ENCODE assay signal across 8 mouse cellular contexts in the genomic region with DNA sequence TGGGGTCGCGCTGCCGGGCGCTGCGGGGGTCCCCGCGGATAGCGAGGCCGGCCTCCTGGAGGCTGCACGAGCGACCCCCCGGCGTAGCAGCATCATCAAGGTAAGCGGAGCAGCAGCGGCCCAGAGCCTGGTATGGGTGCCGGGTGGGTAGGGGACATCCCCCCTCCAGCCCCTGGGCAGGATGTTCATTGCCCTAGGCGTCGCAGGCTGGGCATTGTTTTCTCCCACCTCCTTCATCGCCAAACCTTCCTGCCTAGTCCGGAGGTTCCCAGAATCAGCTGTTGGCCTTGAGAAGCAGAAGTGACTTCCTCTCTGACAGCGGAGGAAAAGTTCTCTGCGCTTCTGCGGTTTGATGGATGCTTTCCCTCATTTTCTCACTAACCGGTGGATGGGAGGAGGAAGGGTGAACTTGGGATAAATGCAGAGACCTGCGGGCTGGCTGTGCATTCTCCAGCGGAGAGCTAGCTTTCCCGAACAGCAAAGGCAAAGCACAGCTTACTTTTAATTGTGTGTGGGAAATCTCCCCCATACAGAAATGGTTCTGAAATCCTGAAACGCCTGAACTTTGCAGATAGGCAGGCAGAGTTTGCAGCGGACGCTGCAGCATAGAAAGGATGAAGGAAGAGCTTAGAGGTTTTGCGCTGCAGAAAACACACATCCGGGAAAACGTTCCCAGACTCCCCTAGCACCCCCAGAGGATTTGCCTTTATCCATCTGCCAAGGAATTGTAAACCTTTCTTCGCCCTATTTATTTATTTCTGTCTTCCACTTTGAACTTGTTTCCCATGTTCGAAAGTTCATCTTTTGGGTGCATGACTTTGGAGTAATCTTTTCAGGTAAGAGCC. TPM values are rescaled to one million over a fixed set of nuclear protein-coding genes. Genes with fewer than 3 reads are reported as not detected.
A peak's percentile ranks its signal among the peaks of the same experiment; 100 is the strongest.
DNase-seq lines count a peak whose midpoint lies in the region; ATAC-seq lines count a peak whose summit lies in the region.

No protein-coding gene starts in this region.

- peaks cover 18% of the 10 kb centered on the region for H3K4me1 ChIP-seq in forebrain, embryonic 16.5 days (replicated peaks; ENCODE audit: control insufficient read depth, insufficient read depth, low read length)
- H3K4me1 ChIP-seq in limb, embryonic 13.5 days: peaks cover 15% of the 10 kb centered on the region
- peaks cover 26% of the 10 kb centered on the region for H3K4me1 ChIP-seq in midbrain, embryonic 15.5 days

- H3K4me3 ChIP-seq in forebrain, embryonic 16.5 days (replicated peaks; ENCODE audit: low read length): peak overlapping the region; percentile 85
- H3K4me3 ChIP-seq in limb, embryonic 13.5 days: peak overlapping the region; percentile 67
- peak overlapping the region; percentile 89 for H3K4me3 ChIP-seq in midbrain, embryonic 15.5 days

- peak overlapping the region; percentile 81 for H3K9ac ChIP-seq in forebrain, embryonic 16.5 days (replicated peaks; ENCODE audit: low read depth, low read length)
- peak overlapping the region; percentile 75 for H3K9ac ChIP-seq in limb, embryonic 13.5 days
- peak overlapping the region; percentile 78 for H3K9ac ChIP-seq in midbrain, embryonic 15.5 days

- H3K9me3 ChIP-seq in forebrain, embryonic 16.5 days (ENCODE audit: control insufficient read depth, low read length): no peaks in the 10 kb centered on the region
- H3K9me3 ChIP-seq in limb, embryonic 13.5 days: no peaks in the 10 kb centered on the region
- H3K9me3 ChIP-seq in midbrain, embryonic 15.5 days: no peaks in the 10 kb centered on the region

- 3% methylated on average over 35 of the region's 35 CpGs for WGBS in forebrain, embryonic 16.5 days
- 2% methylated on average over 35 of the region's 35 CpGs for WGBS in limb, embryonic 13.5 days
- WGBS in midbrain, embryonic 15.5 days: 3% methylated on average over 35 of the region's 35 CpGs

- no peaks in the 10 kb centered on the region for H3K36me3 ChIP-seq in forebrain, embryonic 16.5 days (ENCODE audit: control insufficient read depth, insufficient read depth)
- H3K36me3 ChIP-seq in limb, embryonic 13.5 days: no peaks in the 10 kb centered on the region
- no peaks in the 10 kb centered on the region for H3K36me3 ChIP-seq in midbrain, embryonic 15.5 days (replicated peaks)

- peak; percentile 3; the same call in 1 of the 2 replicates for ATAC-seq in forebrain, embryonic 16.5 days
- peak; percentile 2 for ATAC-seq in inflammation-experienced regulatory T-cells, adult 6 months
- no peak for ATAC-seq in limb, embryonic 13.5 days (ENCODE audit: low FRiP score, low read depth)
- peak; percentile 40 for ATAC-seq in midbrain, embryonic 15.5 days (replicated peaks)

- peak overlapping the region; percentile 77 for H3K27ac ChIP-seq in forebrain, embryonic 16.5 days (ENCODE audit: low read length)
- peak overlapping the region; percentile 39; the same call in 1 of the 2 replicates for H3K27ac ChIP-seq in limb, embryonic 13.5 days
- peak overlapping the region; percentile 83 for H3K27ac ChIP-seq in midbrain, embryonic 15.5 days

- H3K27me3 ChIP-seq in forebrain, embryonic 16.5 days (replicated peaks; ENCODE audit: control insufficient read depth, insufficient read depth, low read length): no peaks in the 10 kb centered on the region
- H3K27me3 ChIP-seq in limb, embryonic 13.5 days: peaks cover 32% of the 10 kb centered on the region
- H3K27me3 ChIP-seq in midbrain, embryonic 15.5 days (replicated peaks): peaks cover 5% of the 10 kb centered on the region; the same call in 1 of the 2 replicates

- DNase-seq in right cerebral cortex, adult 2 months (ENCODE audit: low spot score in 2 of 2): peak; percentile 30 to 39
- DNase-seq in right cerebral cortex, postnatal 36 days (ENCODE audit: low spot score in 2 of 2): no peak
- peak; percentile 5 for DNase-seq in cerebellum, adult 11 months
- DNase-seq in c-Kit-positive CD71-positive TER-119-positive erythroid progenitor cells, embryonic 14.5 days (ENCODE audit: low spot score): no peak

- peak overlapping the region; percentile 91 for H3K4me2 ChIP-seq in forebrain, embryonic 16.5 days (ENCODE audit: low read length)
- H3K4me2 ChIP-seq in limb, embryonic 13.5 days (replicated peaks): peak overlapping the region; percentile 99
- peak overlapping the region; percentile 94 for H3K4me2 ChIP-seq in midbrain, embryonic 15.5 days

RNA-seq across cellular contexts. Expression of a gene that starts 1.0 kb away (rescaled TPM):
- 5.0 and 5.1 TPM in 2 replicates for polyA plus RNA-seq in forebrain, embryonic 16.5 days (2015; fragmentation: Nextera tagmentation; extraction: Ambion mirVana)
- polyA plus RNA-seq in inflammation-experienced regulatory T-cells, adult 6 months (2017; shearing (Covaris generic)): 1 to 10 TPM in 2 of 3 experiments, under 1 TPM in 1; 0.49 to 3.0 (median 2.5) TPM
- 1.3 TPM in 2 replicates for polyA plus RNA-seq in limb, embryonic 13.5 days (2015; fragmentation: Nextera tagmentation; extraction: Ambion mirVana)
- polyA plus RNA-seq in midbrain, embryonic 15.5 days (2015; fragmentation: Nextera tagmentation; extraction: Ambion mirVana): 4.6 and 4.8 TPM in 2 replicates

RNA-seq across cellular contexts. Expression of a gene that starts 43.5 kb away (rescaled TPM):
- polyA plus RNA-seq in forebrain, embryonic 16.5 days (2015; fragmentation: Nextera tagmentation; extraction: Ambion mirVana): not detected in 2 replicates
- 1 to 10 TPM in 1 of 3 experiments, under 1 TPM in 1, not detected in 1; 0.70 to 1.0 TPM for polyA plus RNA-seq in inflammation-experienced regulatory T-cells, adult 6 months (2017; shearing (Covaris generic))
- 0.42 and 4.8 TPM in 2 replicates for polyA plus RNA-seq in limb, embryonic 13.5 days (2015; fragmentation: Nextera tagmentation; extraction: Ambion mirVana)
- polyA plus RNA-seq in midbrain, embryonic 15.5 days (2015; fragmentation: Nextera tagmentation; extraction: Ambion mirVana): not detected in 2 replicates

Comparison
In these comparisons a context has a peak if more than half of its experiments do, and no peak if none do; other contexts are left out.
1. DNase-seq: peak in right cerebral cortex, adult 2 months (2 of 2) and cerebellum, adult 11 months (single experiment); none in right cerebral cortex, postnatal 36 days (0 of 2) and c-Kit-positive CD71-positive TER-119-positive erythroid progenitor cells, embryonic 14.5 days (single experiment).
2. Peak in every context shown above with its lines, with median percentiles within 50 percentile points of each other: H3K27ac ChIP-seq, H3K4me2 ChIP-seq, H3K4me3 ChIP-seq and H3K9ac ChIP-seq.